Mouse (Mus musculus) heart, embryonic 16.5 days (tissue): ENCODE measurements around the gene Phex. TPM values are rescaled to one million over a fixed set of nuclear protein-coding genes. Genes with fewer than 3 reads are reported as not detected.

Source experiments
- ATAC-seq: fragments of 200-750 bp; cut with Nextera tagmentation; replicated peaks from 2 replicates; pipeline ENCODE4 v1.8.0; 2017; ENCODE audit warnings: moderate number of reproducible peaks; ENCODE audit not compliant: insufficient read depth, low FRiP score; ENCODE audit errors: extremely low read depth
- H3K27ac ChIP-seq: fragments of 300-500 bp; sonication (generic); 2 replicates; pipeline ENCODE4 v1.5.1; 2014; ENCODE audit warnings: mild to moderate bottlenecking, low read length, control low read depth, moderate library complexity
- H3K27me3 ChIP-seq: fragments of 300-500 bp; sonication (generic); 2 replicates; pipeline ENCODE4 v1.6.1; 2014; ENCODE audit warnings: low read length, mixed read lengths; ENCODE audit not compliant: control insufficient read depth, insufficient read depth
- H3K36me3 ChIP-seq: fragments of 300-500 bp; sonication (generic); 2 replicates; pipeline ENCODE4 v1.6.1; 2014; ENCODE audit not compliant: control insufficient read depth, insufficient read depth
- H3K4me1 ChIP-seq: fragments of 300-500 bp; sonication (generic); 2 replicates; pipeline ENCODE4 v1.6.1; 2014; ENCODE audit warnings: low read length, mixed read lengths; ENCODE audit not compliant: control insufficient read depth, insufficient read depth
- H3K4me2 ChIP-seq: fragments of 300-500 bp; sonication (generic); 2 replicates; pipeline ENCODE4 v1.6.1; 2014; ENCODE audit warnings: low read depth, mild to moderate bottlenecking, control low read depth, low read length
- H3K4me3 ChIP-seq: fragments of 300-500 bp; sonication (generic); 2 replicates; pipeline ENCODE4 v1.5.1; 2014; ENCODE audit warnings: mild to moderate bottlenecking, control low read depth, low read length
- H3K9ac ChIP-seq: fragments of 300-500 bp; sonication (generic); 2 replicates; pipeline ENCODE4 v1.6.1; 2014; ENCODE audit warnings: low read length, control low read depth
- H3K9me3 ChIP-seq: fragments of 300-500 bp; sonication (generic); replicated peaks from 2 replicates; pipeline ENCODE4 v1.6.1; 2016; ENCODE audit warnings: low read length; ENCODE audit not compliant: control insufficient read depth
- WGBS: fragments of 180-500 bp; shearing (Covaris S2); extraction: QIAGEN DNeasy Blood & Tissue Kit; methylation state at CpG from one replicate; pipeline ENCODE4 v1.1.7; 2014; 5-methylcytosine and 5-hydroxymethylcytosine counted together
- polyA plus RNA-seq: library from polyadenylated mRNA; unstranded; fragments of >200 nt; fragmentation: Nextera tagmentation; extraction: Ambion mirVana; gene quantifications from 2 replicates; pipeline ENCODE4 v1.2.1, GENCODE M21; 2015

Gene Phex
- polyA plus RNA-seq, 1 experiment from 2014 or later = 0.25 TPM

DNA sequence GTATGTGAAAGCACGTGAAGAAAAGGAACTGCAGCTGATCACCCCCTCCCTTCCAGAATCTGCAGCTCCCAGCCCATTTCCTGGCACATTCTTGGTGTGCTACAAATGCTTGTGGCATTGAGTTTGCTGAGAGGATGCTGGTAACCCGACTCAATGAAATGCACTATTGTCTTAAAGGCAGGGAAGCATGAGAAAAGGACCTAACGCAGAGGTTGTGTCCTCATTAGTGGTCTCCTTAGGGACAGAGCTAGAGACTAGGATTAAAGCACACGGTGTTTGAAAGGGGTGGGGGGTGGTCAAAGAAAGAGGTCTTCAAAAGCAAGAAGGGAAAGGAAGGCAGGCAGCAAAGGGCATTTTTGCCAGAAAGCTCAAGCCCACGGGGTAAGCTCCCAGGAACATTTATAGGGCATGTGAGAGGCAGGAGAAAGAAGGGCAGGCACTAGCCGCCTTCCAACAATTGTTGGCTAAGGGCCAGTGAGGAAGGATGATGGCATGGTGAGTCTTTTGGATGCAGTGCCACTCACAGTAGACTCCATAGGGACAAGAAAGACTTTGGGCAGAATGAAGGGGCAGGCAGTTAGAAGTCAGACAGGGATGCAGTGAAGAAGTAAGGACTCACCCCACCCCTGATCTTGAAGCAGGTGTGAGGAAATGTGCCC is 109.8 kb downstream of the Phex start:
- ATAC-seq = no peak
- Histone ChIP-seq H3K36me3 (no peaks in the 10 kb centered on the region), H3K9me3 (no peaks in the 10 kb centered on the region), H3K9ac (no peak overlapping the region), H3K4me3 (no peak overlapping the region), H3K4me1 (no peaks in the 10 kb centered on the region), H3K27ac (no peak overlapping the region), H3K27me3 (no peaks in the 10 kb centered on the region), H3K4me2 (no peak overlapping the region)
- 37% methylated on average over 6 of the region's 6 CpGs for WGBS

DNA sequence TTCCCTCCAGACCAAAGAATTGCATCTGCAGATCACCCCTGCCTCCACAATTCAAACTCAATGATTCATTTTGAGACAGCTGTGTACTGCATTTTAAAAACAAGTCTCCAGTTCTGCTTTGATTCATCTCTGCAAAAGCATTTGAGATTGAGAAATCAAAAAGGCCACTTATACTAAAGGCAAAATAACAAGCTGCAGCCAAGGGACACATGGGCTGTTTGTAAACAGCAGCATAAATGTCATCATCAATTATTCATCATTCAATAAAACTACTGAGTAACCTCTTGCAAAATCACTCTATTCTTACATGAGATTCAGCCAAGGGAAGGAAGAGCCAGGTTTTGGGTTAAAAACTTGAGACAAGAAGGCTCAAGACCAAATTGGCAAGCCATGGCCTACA is 122.7 kb downstream of the Phex start:
- Histone ChIP-seq H3K36me3 (no peaks in the 10 kb centered on the region), H3K27ac (no peak overlapping the region), H3K9ac (no peak overlapping the region), H3K4me3 (no peak overlapping the region), H3K4me1 (no peaks in the 10 kb centered on the region), H3K4me2 (no peak overlapping the region), H3K9me3 (no peaks in the 10 kb centered on the region), H3K27me3 (no peaks in the 10 kb centered on the region)
- no peak for ATAC-seq

DNA sequence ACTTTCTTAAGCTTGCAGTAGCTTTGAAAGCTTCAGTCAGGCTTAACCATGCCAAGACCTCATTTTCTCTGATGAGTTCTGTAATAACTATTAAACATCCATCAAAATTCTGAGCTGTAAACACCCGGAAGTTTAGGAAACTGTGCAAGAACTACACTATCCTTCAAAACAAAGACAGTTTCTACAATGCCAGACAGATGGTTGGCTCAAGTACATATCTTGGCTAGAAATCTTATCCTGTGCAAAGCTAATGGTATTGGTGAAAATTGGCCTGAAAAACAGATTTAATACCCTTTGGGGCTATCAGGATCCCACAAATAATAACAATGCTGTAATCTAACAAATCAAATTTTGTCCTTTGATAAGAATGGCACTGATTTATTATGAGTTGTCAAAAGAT is 138.5 kb downstream of the Phex start:
- no peaks in the 10 kb centered on the region for H3K27me3 ChIP-seq
- H3K9me3 ChIP-seq = no peaks in the 10 kb centered on the region
- no peak overlapping the region for H3K9ac ChIP-seq
- ATAC-seq = no peak
- no peaks in the 10 kb centered on the region for H3K4me1 ChIP-seq
- 31% methylated on average over 1 of the region's 1 CpGs for WGBS
- no peaks in the 10 kb centered on the region for H3K36me3 ChIP-seq
- H3K4me3 ChIP-seq = no peak overlapping the region
- no peak overlapping the region for H3K27ac ChIP-seq
- H3K4me2 ChIP-seq = no peak overlapping the region

DNA sequence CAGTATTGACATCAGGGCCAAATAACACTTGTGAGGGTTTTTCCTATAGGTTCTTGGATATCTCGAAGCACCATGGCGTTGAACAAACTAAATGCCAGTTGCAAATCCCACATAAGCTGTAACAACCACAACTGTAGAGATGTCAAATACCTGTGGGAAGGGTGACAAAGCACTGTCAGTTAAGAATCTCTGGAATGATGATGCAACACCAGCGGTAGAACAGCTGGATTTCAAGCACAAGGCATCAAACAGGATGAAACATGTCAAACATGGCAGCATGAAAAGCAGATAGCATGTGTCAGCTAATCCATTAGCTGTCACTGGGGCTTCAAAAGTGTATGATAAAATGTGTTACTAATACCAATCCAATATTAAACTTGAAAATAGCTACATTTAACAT is 141.8 kb downstream of the Phex start:
- no peaks in the 10 kb centered on the region for H3K36me3 ChIP-seq
- ATAC-seq = no peak
- H3K4me1 ChIP-seq = no peaks in the 10 kb centered on the region
- WGBS = 68% methylated on average over 3 of the region's 3 CpGs
- H3K9me3 ChIP-seq = no peaks in the 10 kb centered on the region
- H3K4me3 ChIP-seq = no peak overlapping the region
- no peak overlapping the region for H3K4me2 ChIP-seq
- H3K27me3 ChIP-seq = no peaks in the 10 kb centered on the region
- H3K27ac ChIP-seq = no peak overlapping the region
- no peak overlapping the region for H3K9ac ChIP-seq

DNA sequence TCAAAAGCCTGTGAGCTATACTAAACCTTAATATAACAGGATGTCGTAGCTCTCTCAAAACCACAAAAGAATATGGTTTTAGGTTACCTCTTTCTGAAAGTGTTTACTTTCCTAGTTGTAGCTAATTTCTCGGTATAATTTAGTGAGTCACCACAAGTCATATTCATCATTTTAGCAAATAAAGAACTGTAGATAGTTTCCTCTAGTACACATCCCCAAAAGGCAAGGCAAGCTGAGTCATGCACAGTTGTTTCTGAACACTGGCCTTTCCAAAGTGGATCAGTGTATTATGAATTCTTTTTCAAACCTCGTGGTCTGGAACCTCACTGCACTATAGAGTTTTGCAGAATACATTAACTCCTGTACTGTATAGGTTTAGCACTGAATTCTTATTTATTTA is 143.5 kb downstream of the Phex start:
- 67% methylated on average over 3 of the region's 3 CpGs for WGBS
- Histone ChIP-seq H3K4me2 (no peak overlapping the region), H3K9ac (no peak overlapping the region), H3K27me3 (no peaks in the 10 kb centered on the region), H3K27ac (no peak overlapping the region), H3K4me3 (no peak overlapping the region), H3K4me1 (no peaks in the 10 kb centered on the region), H3K36me3 (no peaks in the 10 kb centered on the region), H3K9me3 (no peaks in the 10 kb centered on the region)
- no peak for ATAC-seq

DNA sequence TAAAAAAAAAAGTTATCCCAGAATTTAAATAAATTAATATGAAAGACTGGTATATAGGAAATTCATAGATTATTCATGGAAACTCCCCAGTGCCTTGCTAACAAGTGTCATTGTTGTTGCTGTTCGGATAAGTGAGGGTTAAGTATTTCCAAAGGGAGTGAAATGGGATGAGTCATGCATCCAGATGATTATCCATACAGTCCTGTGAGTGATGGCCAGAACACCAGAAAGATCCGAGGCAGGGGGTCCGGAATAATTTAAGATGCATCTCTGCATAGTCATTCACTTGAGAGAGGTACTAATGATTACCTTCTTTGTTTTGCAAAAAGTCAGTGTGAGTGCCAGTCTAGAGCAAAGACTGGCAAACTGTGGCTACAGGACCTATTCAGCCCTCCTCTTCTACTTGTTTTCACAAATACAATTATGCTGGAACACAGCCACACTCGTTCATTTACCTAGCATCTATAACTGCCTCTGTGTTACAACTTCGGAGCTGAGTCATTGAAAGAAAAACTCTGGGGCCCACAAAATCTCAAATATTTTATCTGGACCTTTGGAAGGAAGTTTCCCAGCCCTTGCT is 145.3 kb downstream of the Phex start:
- Histone ChIP-seq H3K27me3 (no peaks in the 10 kb centered on the region), H3K4me2 (no peak overlapping the region), H3K9ac (no peak overlapping the region), H3K4me3 (no peak overlapping the region), H3K4me1 (no peaks in the 10 kb centered on the region), H3K9me3 (no peaks in the 10 kb centered on the region), H3K27ac (no peak overlapping the region), H3K36me3 (no peaks in the 10 kb centered on the region)
- no peak for ATAC-seq
- 50% methylated on average over 5 of the region's 5 CpGs for WGBS

DNA sequence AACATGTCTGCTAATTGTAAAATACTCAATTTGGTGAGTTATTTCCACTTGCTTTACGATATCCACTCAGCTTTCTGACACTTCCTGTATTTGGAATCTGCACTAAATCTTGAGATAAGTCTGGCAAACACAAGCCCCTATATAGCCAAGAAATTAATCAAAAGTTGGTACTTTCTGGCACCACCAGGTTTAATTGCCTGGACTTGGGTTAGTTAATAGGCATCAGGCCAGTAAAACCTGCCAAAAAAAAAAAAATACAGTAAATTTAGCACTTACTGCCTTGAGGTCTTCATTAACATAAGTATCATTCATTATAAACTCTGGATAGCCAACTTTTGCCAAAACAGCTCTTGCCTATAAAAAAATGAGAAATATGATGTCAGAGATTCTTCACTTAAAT is 147.0 kb downstream of the Phex start:
- H3K27ac ChIP-seq = no peak overlapping the region
- H3K27me3 ChIP-seq = no peaks in the 10 kb centered on the region

DNA sequence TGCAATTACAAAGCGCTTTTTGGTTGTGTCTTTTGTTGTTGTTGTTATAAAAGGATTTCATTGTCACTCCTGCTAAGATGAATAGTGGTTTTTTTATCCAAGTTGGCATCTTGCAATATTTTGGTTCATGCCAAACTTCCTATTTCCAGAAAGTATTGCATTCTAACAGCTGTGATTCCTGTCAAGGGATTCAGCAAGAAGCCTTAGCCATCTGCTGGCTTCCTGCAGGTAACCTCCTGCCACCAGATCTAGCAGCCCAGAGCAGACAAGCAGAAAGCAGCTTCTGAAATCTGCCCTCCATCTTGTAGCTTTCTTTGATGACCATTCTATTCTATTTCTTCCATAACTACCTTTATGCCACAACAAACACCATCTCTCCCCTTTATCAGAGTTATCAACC is 212.4 kb downstream of the Phex start:
- 88% methylated on average over 1 of the region's 1 CpGs for WGBS
- Histone ChIP-seq H3K9ac (no peak overlapping the region), H3K9me3 (no peaks in the 10 kb centered on the region), H3K27me3 (no peaks in the 10 kb centered on the region), H3K4me3 (no peak overlapping the region), H3K36me3 (no peaks in the 10 kb centered on the region), H3K4me2 (no peak overlapping the region), H3K4me1 (no peaks in the 10 kb centered on the region), H3K27ac (no peak overlapping the region)
- ATAC-seq = no peak

More for the DNA sequence above, 147.0 kb downstream of the Phex start:
- H3K4me2 ChIP-seq = no peak overlapping the region
- no peak for ATAC-seq
- WGBS = 71% methylated on average over 1 of the region's 1 CpGs
- no peaks in the 10 kb centered on the region for H3K36me3 ChIP-seq
- no peaks in the 10 kb centered on the region for H3K4me1 ChIP-seq
- H3K4me3 ChIP-seq = no peak overlapping the region
- no peak overlapping the region for H3K9ac ChIP-seq
- no peaks in the 10 kb centered on the region for H3K9me3 ChIP-seq

DNA sequence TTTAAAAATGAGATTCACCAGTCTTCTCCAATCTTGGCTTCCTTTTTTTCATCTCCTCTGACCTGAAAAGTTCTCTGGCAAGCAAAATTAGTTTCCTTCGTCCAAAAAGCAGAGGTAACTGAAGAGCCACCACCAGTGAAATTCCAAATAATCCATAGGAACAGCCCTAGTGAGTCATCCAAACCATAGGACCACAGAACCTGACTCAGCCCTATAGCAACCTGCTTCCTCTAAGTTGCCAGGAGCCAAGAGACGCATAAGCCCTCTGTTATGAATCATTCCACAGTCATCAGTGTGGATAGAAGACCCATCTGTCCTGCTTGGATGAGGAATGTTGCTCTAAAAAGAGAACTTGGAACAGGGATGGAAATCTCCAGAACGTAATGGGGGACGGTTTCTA is 230.9 kb downstream of the Phex start:
- WGBS = 83% methylated on average over 4 of the region's 4 CpGs

More for the DNA sequence above, 230.9 kb downstream of the Phex start:
- no peaks in the 10 kb centered on the region for H3K4me1 ChIP-seq
- no peaks in the 10 kb centered on the region for H3K36me3 ChIP-seq
- H3K9me3 ChIP-seq = no peaks in the 10 kb centered on the region
- no peak for ATAC-seq
- H3K4me3 ChIP-seq = no peak overlapping the region
- no peak overlapping the region for H3K27ac ChIP-seq
- no peaks in the 10 kb centered on the region for H3K27me3 ChIP-seq
- no peak overlapping the region for H3K4me2 ChIP-seq
- H3K9ac ChIP-seq = no peak overlapping the region
